Mouse (Mus musculus): ENCODE measurements around the gene Gm13693. TPM values are rescaled to one million over a fixed set of nuclear protein-coding genes. Genes with fewer than 3 reads are reported as not detected.
"Not testable (repeated sequence)": the region's sequence is repeated elsewhere in the genome, so short reads cannot be mapped to it uniquely, and the experiment has no call there.

The Gm13693 gene
- not detected in 2 replicates for total RNA-seq (2017)

- ATAC-seq (replicated peaks in 1 of 2; ENCODE audit: insufficient read depth in 1 of 2, low FRiP score in 2 of 2, low TSS enrichment in 1 of 2, low read depth in 1 of 2, poor library complexity in 2 of 2, severe bottlenecking in 2 of 2) = not testable (repeated sequence)
Measured at GRCm38 (mm10) chr2:83961203-83961602, at the start of gene Gm13693. Gm13693 (plus strand) TSS chr2:83961503.

- ATAC-seq (replicated peaks in 1 of 2; ENCODE audit: insufficient read depth in 1 of 2, low FRiP score in 2 of 2, low TSS enrichment in 1 of 2, low read depth in 1 of 2, poor library complexity in 2 of 2, severe bottlenecking in 2 of 2) = peak; percentile 100
Measured at GRCm38 (mm10) chr2:83929478-83930088, 31.7 kb upstream of the Gm13693 start.

GRCm38 (mm10) chr2:83940931-83941361 is 20.4 kb upstream of the Gm13693 start, which contains the start of gene Zswim2:
Zswim2 (minus strand) TSS chr2:83941228.
- peak; percentile 93 to 98 for ATAC-seq (replicated peaks in 1 of 2; ENCODE audit: insufficient read depth in 1 of 2, low FRiP score in 2 of 2, low TSS enrichment in 1 of 2, low read depth in 1 of 2, poor library complexity in 2 of 2, severe bottlenecking in 2 of 2)

GRCm38 (mm10) chr2:83941378-83941777 is 19.9 kb upstream of the Gm13693 start:
- ATAC-seq (replicated peaks in 1 of 2; ENCODE audit: insufficient read depth in 1 of 2, low FRiP score in 2 of 2, low TSS enrichment in 1 of 2, low read depth in 1 of 2, poor library complexity in 2 of 2, severe bottlenecking in 2 of 2) = no peak

GRCm38 (mm10) chr2:83941792-83942191 is 19.5 kb upstream of the Gm13693 start:
- ATAC-seq (replicated peaks in 1 of 2; ENCODE audit: insufficient read depth in 1 of 2, low FRiP score in 2 of 2, low TSS enrichment in 1 of 2, low read depth in 1 of 2, poor library complexity in 2 of 2, severe bottlenecking in 2 of 2) = peak in 1 of 2 experiments; percentile 26; a peak in 1 of 4 replicates

- not testable (repeated sequence) for ATAC-seq (replicated peaks in 1 of 2; ENCODE audit: insufficient read depth in 1 of 2, low FRiP score in 2 of 2, low TSS enrichment in 1 of 2, low read depth in 1 of 2, poor library complexity in 2 of 2, severe bottlenecking in 2 of 2)
Measured at GRCm38 (mm10) chr2:83955393-83955792, 5.9 kb upstream of the Gm13693 start, which contains the start of gene Gm13698. Gm13698 (plus strand) TSS chr2:83955693.

- not testable (repeated sequence) for ATAC-seq (replicated peaks in 1 of 2; ENCODE audit: insufficient read depth in 1 of 2, low FRiP score in 2 of 2, low TSS enrichment in 1 of 2, low read depth in 1 of 2, poor library complexity in 2 of 2, severe bottlenecking in 2 of 2)
Measured at GRCm38 (mm10) chr2:83967013-83967412, 5.7 kb downstream of the Gm13693 start, which contains the start of gene Gm13695. Gm13695 (plus strand) TSS chr2:83967313.

- not testable (repeated sequence) for ATAC-seq (replicated peaks in 1 of 2; ENCODE audit: insufficient read depth in 1 of 2, low FRiP score in 2 of 2, low TSS enrichment in 1 of 2, low read depth in 1 of 2, poor library complexity in 2 of 2, severe bottlenecking in 2 of 2)
Measured at GRCm38 (mm10) chr2:83972823-83973222, 11.5 kb downstream of the Gm13693 start, which contains the start of gene Gm13696. Gm13696 (plus strand) TSS chr2:83973123.

- ATAC-seq (replicated peaks in 1 of 2; ENCODE audit: insufficient read depth in 1 of 2, low FRiP score in 2 of 2, low TSS enrichment in 1 of 2, low read depth in 1 of 2, poor library complexity in 2 of 2, severe bottlenecking in 2 of 2) = not testable (repeated sequence)
Measured at GRCm38 (mm10) chr2:83978633-83979032, 17.3 kb downstream of the Gm13693 start, which contains the start of gene Gm13694. Gm13694 (plus strand) TSS chr2:83978933.

GRCm38 (mm10) chr2:83984443-83984842 is 23.1 kb downstream of the Gm13693 start, which contains the start of gene Gm13697:
Gm13697 (plus strand) TSS chr2:83984743.
- not testable (repeated sequence) for ATAC-seq (replicated peaks in 1 of 2; ENCODE audit: insufficient read depth in 1 of 2, low FRiP score in 2 of 2, low TSS enrichment in 1 of 2, low read depth in 1 of 2, poor library complexity in 2 of 2, severe bottlenecking in 2 of 2)

- ATAC-seq (replicated peaks in 1 of 2; ENCODE audit: insufficient read depth in 1 of 2, low FRiP score in 2 of 2, low TSS enrichment in 1 of 2, low read depth in 1 of 2, poor library complexity in 2 of 2, severe bottlenecking in 2 of 2) = not testable (repeated sequence)
Measured at GRCm38 (mm10) chr2:83990253-83990652, 28.9 kb downstream of the Gm13693 start, which contains the start of gene Gm13691. Gm13691 (plus strand) TSS chr2:83990553.

GRCm38 (mm10) chr2:83993639-83994255 is 32.4 kb downstream of the Gm13693 start:
- peak; percentile 96 to 99 for ATAC-seq (replicated peaks in 1 of 2; ENCODE audit: insufficient read depth in 1 of 2, low FRiP score in 2 of 2, low TSS enrichment in 1 of 2, low read depth in 1 of 2, poor library complexity in 2 of 2, severe bottlenecking in 2 of 2)

- not testable (repeated sequence) for ATAC-seq (replicated peaks in 1 of 2; ENCODE audit: insufficient read depth in 1 of 2, low FRiP score in 2 of 2, low TSS enrichment in 1 of 2, low read depth in 1 of 2, poor library complexity in 2 of 2, severe bottlenecking in 2 of 2)
Measured at GRCm38 (mm10) chr2:83994526-83994925, 33.2 kb downstream of the Gm13693 start.

- ATAC-seq (replicated peaks in 1 of 2; ENCODE audit: insufficient read depth in 1 of 2, low FRiP score in 2 of 2, low TSS enrichment in 1 of 2, low read depth in 1 of 2, poor library complexity in 2 of 2, severe bottlenecking in 2 of 2) = no peak
Measured at GRCm38 (mm10) chr2:84008913-84009312, 47.6 kb downstream of the Gm13693 start.

- ATAC-seq (replicated peaks in 1 of 2; ENCODE audit: insufficient read depth in 1 of 2, low FRiP score in 2 of 2, low TSS enrichment in 1 of 2, low read depth in 1 of 2, poor library complexity in 2 of 2, severe bottlenecking in 2 of 2) = peak; percentile 69 to 76; a peak in 3 of 4 replicates
Measured at GRCm38 (mm10) chr2:84009818-84010217, 48.5 kb downstream of the Gm13693 start.
